Mouse (Mus musculus): Measurements from ENCODE around the gene Cdk16. TPM values are rescaled to one million over a fixed set of nuclear protein-coding genes. Genes with fewer than 3 reads are reported as not detected.
"Not testable (repeated sequence)": the region's sequence is repeated elsewhere in the genome, so short reads cannot be mapped to it uniquely, and the experiment has no call there.

The Cdk16 gene
- polyA plus RNA-seq, 1 experiment from 2014 or later: 113 TPM

- Histone ChIP-seq H3K4me1 (peaks cover 8% of the 10 kb centered on the region; the same call in 1 of the 2 replicates), H3K27me3 (no peaks in the 10 kb centered on the region), H3K36me3 (peaks cover 25% of the 10 kb centered on the region), H3K4me2 (no peak overlapping the region), H3K9ac (no peak overlapping the region), H3K27ac (no peak overlapping the region), H3K4me3 (no peak overlapping the region), H3K9me3 (no peaks in the 10 kb centered on the region)
- ATAC-seq (ENCODE audit: borderline replicate concordance, extremely low read depth, low FRiP score, low TSS enrichment): no peak
- WGBS: 58% methylated on average over 3 of the region's 3 CpGs
Observed at GRCm38 (mm10) chrX:20691566-20691965, 3.8 kb downstream of the Cdk16 start.

GRCm38 (mm10) chrX:20692616-20693015, 4.9 kb downstream of the Cdk16 start:
- Histone ChIP-seq H3K4me2 (no peak overlapping the region), H3K9ac (no peak overlapping the region), H3K9me3 (no peaks in the 10 kb centered on the region), H3K27me3 (no peaks in the 10 kb centered on the region), H3K27ac (no peak overlapping the region), H3K4me3 (no peak overlapping the region), H3K4me1 (peaks cover 8% of the 10 kb centered on the region; the same call in 1 of the 2 replicates), H3K36me3 (peaks cover 31% of the 10 kb centered on the region)
- 70% methylated on average over 1 of the region's 1 CpGs for WGBS
- ATAC-seq (ENCODE audit: borderline replicate concordance, extremely low read depth, low FRiP score, low TSS enrichment): no peak

GRCm38 (mm10) chrX:20695842-20696241, 8.1 kb downstream of the Cdk16 start:
- H3K9me3 ChIP-seq: no peaks in the 10 kb centered on the region
- H3K4me3 ChIP-seq: no peak overlapping the region
- H3K27ac ChIP-seq: no peak overlapping the region
- H3K9ac ChIP-seq: no peak overlapping the region
- no peaks in the 10 kb centered on the region for H3K4me1 ChIP-seq
- no peak overlapping the region for H3K4me2 ChIP-seq
- no peaks in the 10 kb centered on the region for H3K27me3 ChIP-seq
- H3K36me3 ChIP-seq: peaks cover 42% of the 10 kb centered on the region
- ATAC-seq (ENCODE audit: borderline replicate concordance, extremely low read depth, low FRiP score, low TSS enrichment): no peak
- 70% methylated on average over 4 of the region's 4 CpGs for WGBS

GRCm38 (mm10) chrX:20703741-20704290, 16.1 kb downstream of the Cdk16 start, which contains the start of gene Usp11:
TSS of gene Usp11 (plus strand) at chrX:20703906.
- 21% methylated on average over 30 of the region's 32 CpGs for WGBS

GRCm38 (mm10) chrX:20704295-20705082, 16.7 kb downstream of the Cdk16 start:
- 9% methylated on average over 29 of the region's 32 CpGs for WGBS
- Histone ChIP-seq H3K9ac (peak overlapping the region; percentile 55), H3K4me2 (peak overlapping the region; percentile 53), H3K9me3 (no peaks in the 10 kb centered on the region), H3K4me3 (peak overlapping the region; percentile 57), H3K27me3 (no peaks in the 10 kb centered on the region), H3K36me3 (peaks cover under 1% of the 10 kb centered on the region; the same call in 1 of the 2 replicates), H3K27ac (peak overlapping the region; percentile 97), H3K4me1 (no peaks in the 10 kb centered on the region)
- peak; percentile 99 for ATAC-seq (ENCODE audit: borderline replicate concordance, extremely low read depth, low FRiP score, low TSS enrichment)

More at GRCm38 (mm10) chrX:20703741-20704290, 16.1 kb downstream of the Cdk16 start, which contains the start of gene Usp11:
- no peaks in the 10 kb centered on the region for H3K27me3 ChIP-seq
- peak within 1 kb of the TSS; percentile 53 for H3K4me2 ChIP-seq
- no peaks in the 10 kb centered on the region for H3K9me3 ChIP-seq
- no peaks in the 10 kb centered on the region for H3K4me1 ChIP-seq
- H3K27ac ChIP-seq: peak within 1 kb of the TSS; percentile 97
- peaks cover 6% of the 10 kb centered on the region; the same call in 1 of the 2 replicates for H3K36me3 ChIP-seq
- ATAC-seq (ENCODE audit: borderline replicate concordance, extremely low read depth, low FRiP score, low TSS enrichment): peak; percentile 62; the same call in 1 of the 2 replicates
- peak within 1 kb of the TSS; percentile 55 for H3K9ac ChIP-seq
- H3K4me3 ChIP-seq: peak within 1 kb of the TSS; percentile 57

- 18% methylated on average over 3 of the region's 3 CpGs for WGBS
- ATAC-seq (ENCODE audit: borderline replicate concordance, extremely low read depth, low FRiP score, low TSS enrichment): no peak
- peak overlapping the region; percentile 53 for H3K4me2 ChIP-seq
- peak overlapping the region; percentile 27; the same call in 1 of the 2 replicates for H3K9ac ChIP-seq
- no peak overlapping the region for H3K27ac ChIP-seq
- H3K4me3 ChIP-seq: peak overlapping the region; percentile 57
- no peaks in the 10 kb centered on the region for H3K27me3 ChIP-seq
- H3K9me3 ChIP-seq: no peaks in the 10 kb centered on the region
- H3K36me3 ChIP-seq: no peaks in the 10 kb centered on the region; the same call in 1 of the 2 replicates
- no peaks in the 10 kb centered on the region for H3K4me1 ChIP-seq
Observed at GRCm38 (mm10) chrX:20705083-20705402, 17.3 kb downstream of the Cdk16 start.

GRCm38 (mm10) chrX:20728681-20729080, 40.9 kb downstream of the Cdk16 start:
- WGBS: 75% methylated on average over 5 of the region's 5 CpGs
- Histone ChIP-seq H3K4me1 (no peaks in the 10 kb centered on the region), H3K27me3 (no peaks in the 10 kb centered on the region), H3K27ac (no peak overlapping the region), H3K4me3 (no peak overlapping the region), H3K9me3 (no peaks in the 10 kb centered on the region), H3K36me3 (no peaks in the 10 kb centered on the region), H3K4me2 (no peak overlapping the region), H3K9ac (no peak overlapping the region)
- ATAC-seq (ENCODE audit: borderline replicate concordance, extremely low read depth, low FRiP score, low TSS enrichment): no peak

- 36% methylated on average over 10 of the region's 10 CpGs for WGBS
- peak overlapping the region; percentile 33; the same call in 1 of the 2 replicates for H3K4me2 ChIP-seq
- not testable (repeated sequence) for H3K36me3 ChIP-seq; H3K27ac ChIP-seq; ATAC-seq (ENCODE audit: borderline replicate concordance, extremely low read depth, low FRiP score, low TSS enrichment); H3K27me3 ChIP-seq; H3K9me3 ChIP-seq; H3K4me3 ChIP-seq; H3K9ac ChIP-seq; H3K4me1 ChIP-seq
Observed at GRCm38 (mm10) chrX:20730048-20730447, 42.3 kb downstream of the Cdk16 start.

GRCm38 (mm10) chrX:20736479-20736878, 48.7 kb downstream of the Cdk16 start:
- Histone ChIP-seq H3K27me3 (no peaks in the 10 kb centered on the region), H3K4me1 (no peaks in the 10 kb centered on the region), H3K4me3 (no peak overlapping the region), H3K36me3 (no peaks in the 10 kb centered on the region), H3K27ac (no peak overlapping the region), H3K9ac (no peak overlapping the region), H3K4me2 (no peak overlapping the region), H3K9me3 (no peaks in the 10 kb centered on the region)
- 60% methylated on average over 4 of the region's 4 CpGs for WGBS
- no peak for ATAC-seq (ENCODE audit: borderline replicate concordance, extremely low read depth, low FRiP score, low TSS enrichment)

GRCm38 (mm10) chrX:20748829-20749228, 61.1 kb downstream of the Cdk16 start:
- 67% methylated on average over 2 of the region's 2 CpGs for WGBS

More at GRCm38 (mm10) chrX:20748829-20749228, 61.1 kb downstream of the Cdk16 start:
- Histone ChIP-seq H3K9me3 (no peaks in the 10 kb centered on the region), H3K27ac (no peak overlapping the region), H3K4me1 (no peaks in the 10 kb centered on the region), H3K4me3 (no peak overlapping the region), H3K27me3 (no peaks in the 10 kb centered on the region), H3K9ac (no peak overlapping the region), H3K36me3 (no peaks in the 10 kb centered on the region), H3K4me2 (no peak overlapping the region)
- ATAC-seq (ENCODE audit: borderline replicate concordance, extremely low read depth, low FRiP score, low TSS enrichment): no peak
